Comparison of ENCODE assay signal across 12 mouse cellular contexts in the genomic region with DNA sequence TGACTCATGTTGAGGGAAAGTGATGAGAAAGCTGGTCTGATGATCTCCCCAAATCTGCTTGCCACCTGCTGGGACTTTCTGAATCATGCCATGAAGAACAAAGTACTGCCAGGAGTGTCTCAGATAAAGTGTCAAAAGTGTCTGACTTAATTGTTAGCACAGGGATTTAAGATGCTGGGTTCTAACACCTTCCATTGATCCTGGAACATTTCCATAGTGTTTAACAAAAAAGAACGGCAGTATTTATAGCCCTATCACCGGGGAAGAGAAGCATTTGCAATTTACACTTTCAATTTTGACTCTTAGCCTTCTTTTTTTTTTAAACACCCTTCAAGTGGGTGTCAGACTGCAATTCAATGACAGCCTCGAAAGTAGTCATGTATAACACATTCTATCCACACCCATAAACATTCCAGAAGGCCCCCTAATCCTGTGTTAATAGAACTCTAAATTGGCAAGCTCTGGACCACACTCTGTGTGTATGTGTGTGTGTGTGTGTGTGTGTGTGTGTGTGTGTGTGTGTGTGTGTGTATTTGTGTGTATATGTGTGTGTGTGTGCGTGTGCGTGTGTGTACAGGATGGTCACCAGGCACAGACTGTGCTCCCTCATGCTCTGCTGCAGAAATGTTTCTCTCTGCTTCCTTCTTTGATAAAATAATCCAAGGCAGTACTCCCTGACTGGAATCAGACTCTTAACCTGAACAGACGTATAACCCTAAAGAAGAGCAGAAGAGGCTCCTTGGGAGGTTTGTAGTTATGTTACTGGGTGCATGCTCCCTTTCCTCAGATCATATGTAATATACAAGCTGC.
"Had no signal": no experiment of that assay in that cellular context is flagged by ENCODE, and none has a peak within 500 bp of the region (broad histone marks: within the 10 kb centered on the region; RNA-seq: fewer than 3 reads in every experiment).

No protein-coding gene starts in this region.

- DNase-seq: kidney, postnatal 25 days; layer of hippocampus, postnatal 36 days; left cerebral cortex, postnatal 4 days; lung, adult 18-20 months; midbrain, embryonic 14.5 days; right cerebral cortex, adult 18-20 months; right cerebral cortex, postnatal 25 days; thymus, postnatal 4 days had no signal

- H3K27ac ChIP-seq: limb, embryonic 13.5 days; liver, embryonic 14.5 days; neural tube, embryonic 15.5 days had no signal

- H3K9ac ChIP-seq: limb, embryonic 13.5 days; liver, embryonic 14.5 days; neural tube, embryonic 15.5 days had no signal

- H3K36me3 ChIP-seq: limb, embryonic 13.5 days; neural tube, embryonic 15.5 days had no signal

- H3K4me2 ChIP-seq: limb, embryonic 13.5 days; neural tube, embryonic 15.5 days had no signal

- H3K27me3 ChIP-seq: neural tube, embryonic 15.5 days had no signal

- H3K9me3 ChIP-seq: limb, embryonic 13.5 days; neural tube, embryonic 15.5 days had no signal

- H3K4me3 ChIP-seq: limb, embryonic 13.5 days; myocyte; neural tube, embryonic 15.5 days had no signal

- H3K4me1 ChIP-seq: neural tube, embryonic 15.5 days had no signal
